Mouse (Mus musculus) liver, adult 2 months (tissue): ENCODE results near the gene Dhrs7c. TPM values are rescaled to one million over a fixed set of nuclear protein-coding genes. Genes with fewer than 3 reads are reported as not detected.
A peak's percentile ranks its signal among the peaks of the same experiment; 100 is the strongest.

Experiments used
- DNase-seq: peaks from one replicate; pipeline ENCODE4 v3.0.0-alpha.2; 2011; ENCODE audit warnings: low read depth, low spot score; ENCODE audit errors: extremely low read depth
- H3K27ac ChIP-seq: fragments of 200-500 bp; replicated peaks from 2 replicates; pipeline ENCODE4 v1.5.1; 2012; ENCODE audit warnings: low read depth, mild to moderate bottlenecking, control low read depth, inconsistent platforms, low read length; ENCODE audit not compliant: insufficient read depth
- H3K27me3 ChIP-seq: fragments of 200-500 bp; 2 replicates; pipeline ENCODE4 v1.6.1; 2012; ENCODE audit warnings: mild to moderate bottlenecking, moderate library complexity, low read length, inconsistent platforms; ENCODE audit not compliant: control insufficient read depth, insufficient read depth
- H3K36me3 ChIP-seq: fragments of 200-500 bp; 2 replicates; pipeline ENCODE4 v1.6.1; 2012; ENCODE audit warnings: low read length, inconsistent platforms; ENCODE audit not compliant: control insufficient read depth, insufficient read depth
- H3K4me1 ChIP-seq: fragments of 200-500 bp; 2 replicates; pipeline ENCODE4 v1.6.1; 2011; ENCODE audit warnings: low read length; ENCODE audit not compliant: control insufficient read depth, insufficient read depth
- H3K4me3 ChIP-seq: fragments of 200-500 bp; 2 replicates; pipeline ENCODE4 v1.5.1; 2011; ENCODE audit warnings: low read depth, mild to moderate bottlenecking, control low read depth, low read length, moderate library complexity; ENCODE audit not compliant: insufficient read depth
- H3K79me2 ChIP-seq: fragments of 200-500 bp; 2 replicates; pipeline ENCODE4 v1.6.1; 2012; ENCODE audit warnings: inconsistent platforms, mild to moderate bottlenecking, low read length, moderate library complexity; ENCODE audit not compliant: control insufficient read depth, insufficient read depth
- H3K9ac ChIP-seq: fragments of 200-500 bp; 2 replicates; pipeline ENCODE4 v1.6.1; 2012; ENCODE audit warnings: low read depth, mild to moderate bottlenecking, control low read depth, inconsistent platforms, low read length
- CTCF ChIP-seq: fragments of 200-500 bp; IDR thresholded peaks from 2 replicates; pipeline ENCODE4 v1.5.1; 2011; ENCODE audit warnings: low read depth, low read length, control low read depth
- POLR2A ChIP-seq: fragments of 200-500 bp; IDR thresholded peaks from 2 replicates; pipeline ENCODE4 v1.6.1; 2011; ENCODE audit warnings: low read length, control low read depth; ENCODE audit not compliant: insufficient read depth; ENCODE audit errors: extremely low read depth
- WGBS: fragments of 180-500 bp; shearing (Covaris S2); methylation state at CpG from one replicate; pipeline ENCODE4 v1.1.7; 2018; 5-methylcytosine and 5-hydroxymethylcytosine counted together
- polyA plus RNA-seq: library from polyadenylated mRNA; depleted of rRNA; stranded (reverse); fragments of >200 nt; gene quantifications from 2 replicates; pipeline ENCODE4 v1.2.3, GENCODE M21; 2012
- total RNA-seq: library from RNA; depleted of rRNA; stranded (reverse); fragments of >200 nt; gene quantifications from 2 replicates; pipeline ENCODE4 v1.2.3, GENCODE M21; 2014

Gene Dhrs7c
- total and polyA plus RNA-seq, 2 experiments = not detected

- Histone ChIP-seq H3K36me3 (no peaks in the 10 kb centered on the region), H3K9ac (no peak within 1 kb of the TSS), H3K4me1 (no peaks in the 10 kb centered on the region), H3K79me2 (no peaks in the 10 kb centered on the region), H3K4me3 (no peak within 1 kb of the TSS), H3K27me3 (no peaks in the 10 kb centered on the region), H3K27ac (no peak within 1 kb of the TSS)
- 81% methylated on average over 12 of the region's 12 CpGs for WGBS
- TF ChIP-seq CTCF (no peak), POLR2A (no peak)
- no peak for DNase-seq
These were observed 23.6 kb upstream of the Dhrs7c start, which contains the start of gene Gsg1l2 for GRCm38 (mm10) chr11:67774379-67774778. Gene Gsg1l2 (plus strand): TSS chr11:67774608.

DNA sequence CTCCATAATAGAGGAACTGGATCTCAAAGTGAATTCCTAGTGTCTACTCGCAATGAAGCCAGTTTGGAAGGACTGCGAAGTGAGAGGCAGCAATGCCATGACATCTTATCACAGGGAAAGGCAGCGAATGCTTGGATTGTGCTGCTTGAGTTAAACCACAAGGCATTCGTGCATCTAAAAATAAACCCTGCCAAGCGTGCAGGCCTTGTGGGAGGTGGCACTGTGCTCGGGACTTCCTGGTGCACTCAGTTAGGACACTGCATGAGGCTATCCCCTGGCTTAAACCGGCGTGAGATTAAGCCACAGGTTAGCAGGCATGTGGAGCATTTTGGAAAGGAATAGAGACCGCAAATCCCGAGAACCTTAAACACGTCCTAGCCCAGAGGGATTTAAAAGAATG lies 7.8 kb upstream of the Dhrs7c start:
- H3K9ac ChIP-seq = no peak overlapping the region
- H3K4me3 ChIP-seq = no peak overlapping the region
- H3K36me3 ChIP-seq = no peaks in the 10 kb centered on the region
- H3K27me3 ChIP-seq = no peaks in the 10 kb centered on the region
- no peak for TF ChIP-seq CTCF
- TF ChIP-seq POLR2A = no peak
- no peaks in the 10 kb centered on the region for H3K79me2 ChIP-seq
- no peak for DNase-seq
- WGBS = 74% methylated on average over 11 of the region's 11 CpGs
- H3K27ac ChIP-seq = no peak overlapping the region
- no peaks in the 10 kb centered on the region for H3K4me1 ChIP-seq

GRCm38 (mm10) chr11:67800130-67800723 lies 2.2 kb downstream of the Dhrs7c start:
- DNase-seq = no peak
- TF ChIP-seq CTCF (no peak), POLR2A (no peak)
- Histone ChIP-seq H3K27ac (no peak overlapping the region), H3K79me2 (no peaks in the 10 kb centered on the region), H3K36me3 (no peaks in the 10 kb centered on the region), H3K4me3 (no peak overlapping the region), H3K9ac (no peak overlapping the region), H3K27me3 (no peaks in the 10 kb centered on the region), H3K4me1 (no peaks in the 10 kb centered on the region)

GRCm38 (mm10) chr11:67801169-67801568 lies 3.2 kb downstream of the Dhrs7c start:
- no peak for DNase-seq
- no peaks in the 10 kb centered on the region for H3K4me1 ChIP-seq
- TF ChIP-seq CTCF (no peak), POLR2A (no peak)
- H3K4me3 ChIP-seq = no peak overlapping the region
- no peak overlapping the region for H3K9ac ChIP-seq
- H3K27me3 ChIP-seq = no peaks in the 10 kb centered on the region
- H3K27ac ChIP-seq = no peak overlapping the region
- no peaks in the 10 kb centered on the region for H3K36me3 ChIP-seq
- WGBS = 76% methylated on average over 8 of the region's 8 CpGs
- no peaks in the 10 kb centered on the region for H3K79me2 ChIP-seq

DNA sequence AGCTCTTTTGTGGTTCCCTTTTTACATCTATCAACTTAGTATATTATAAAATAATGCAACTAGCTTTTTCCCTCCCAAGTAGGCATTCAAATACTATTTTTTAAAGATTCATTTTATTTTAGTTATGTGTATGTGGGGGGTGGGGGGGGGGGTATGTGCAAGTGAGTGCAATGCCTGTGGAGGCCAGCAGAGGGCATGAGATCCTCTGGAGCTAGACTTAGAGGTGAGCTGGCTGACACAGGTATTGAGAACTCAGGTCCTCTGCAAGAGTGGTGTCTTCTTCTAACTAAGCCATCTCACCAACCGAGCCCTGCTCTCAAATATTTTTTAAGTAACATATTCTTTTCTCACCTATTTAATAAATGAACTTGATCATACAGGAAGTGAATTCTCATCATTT lies 7.6 kb downstream of the Dhrs7c start:
- Histone ChIP-seq H3K27me3 (no peaks in the 10 kb centered on the region), H3K36me3 (no peaks in the 10 kb centered on the region), H3K79me2 (no peaks in the 10 kb centered on the region), H3K4me1 (no peaks in the 10 kb centered on the region), H3K9ac (no peak overlapping the region), H3K4me3 (no peak overlapping the region), H3K27ac (no peak overlapping the region)
- TF ChIP-seq POLR2A (no peak), CTCF (peak; percentile 33; the same call in 1 of the 2 replicates)
- WGBS = 97% methylated on average over 1 of the region's 1 CpGs
- DNase-seq = no peak

DNA sequence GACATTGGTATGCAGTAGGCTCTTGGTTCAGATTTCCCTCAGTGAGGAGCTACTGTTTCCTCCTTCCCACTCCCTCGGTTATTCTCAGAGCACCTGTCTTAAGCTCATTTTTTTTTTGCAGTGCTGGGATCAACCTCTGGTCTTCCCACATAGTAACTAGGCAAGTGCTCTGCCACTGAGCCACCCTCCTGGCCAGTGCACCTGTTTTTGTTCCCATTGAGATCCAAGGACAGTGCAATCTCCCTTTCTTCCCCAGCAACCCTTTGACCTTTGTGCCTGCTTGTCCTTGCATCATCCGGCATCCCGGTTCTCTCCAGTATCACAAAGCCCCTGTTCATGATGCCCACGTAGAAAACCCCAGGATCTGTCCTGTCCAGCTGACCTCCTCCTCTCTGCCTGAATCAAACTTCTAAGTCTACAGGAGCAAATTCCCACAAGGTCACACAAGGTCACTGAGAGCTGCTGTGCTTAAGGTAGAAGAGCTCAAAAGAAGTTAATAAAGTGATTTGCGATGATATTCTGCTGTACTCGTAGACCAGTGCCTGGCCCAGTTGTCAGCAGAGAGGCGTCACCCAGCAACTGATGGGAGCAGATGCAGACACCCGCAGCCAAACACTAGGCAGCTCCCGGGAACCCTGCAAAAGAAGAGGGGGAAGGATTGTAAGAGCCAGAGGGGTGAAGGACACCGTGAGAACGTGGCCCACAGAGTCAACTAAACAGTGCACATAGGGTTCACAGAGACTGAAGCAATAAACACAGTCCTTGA lies 9.0 kb downstream of the Dhrs7c start:
- DNase-seq = no peak
- TF ChIP-seq POLR2A = no peak
- no peak for TF ChIP-seq CTCF
- no peaks in the 10 kb centered on the region for H3K36me3 ChIP-seq
- H3K4me3 ChIP-seq = no peak overlapping the region
- H3K4me1 ChIP-seq = no peaks in the 10 kb centered on the region
- H3K27me3 ChIP-seq = no peaks in the 10 kb centered on the region
- no peak overlapping the region for H3K9ac ChIP-seq
- 75% methylated on average over 11 of the region's 11 CpGs for WGBS
- no peaks in the 10 kb centered on the region for H3K79me2 ChIP-seq
- no peak overlapping the region for H3K27ac ChIP-seq
